Mouse (Mus musculus) bone marrow macrophage, adult 2 months (primary cell): ENCODE data around the gene Zfp526. TPM values are rescaled to one million over a fixed set of nuclear protein-coding genes. Genes with fewer than 3 reads are reported as not detected.

ENCODE experiments used
- H3K27ac ChIP-seq: 2 replicates; pipeline ENCODE4 v1.5.1; 2012; ENCODE audit warnings: low read depth, low read length; ENCODE audit not compliant: insufficient read depth
- H3K4me1 ChIP-seq: 2 replicates; pipeline ENCODE4 v1.6.1; 2012; ENCODE audit warnings: low read length; ENCODE audit not compliant: control insufficient read depth, insufficient read depth
- H3K4me3 ChIP-seq: 2 replicates; pipeline ENCODE4 v1.5.1; 2012; ENCODE audit warnings: mild to moderate bottlenecking, low read length, moderate library complexity; ENCODE audit not compliant: insufficient read depth
- CTCF ChIP-seq: IDR thresholded peaks from 2 replicates; pipeline ENCODE4 v1.5.1; 2012; ENCODE audit warnings: low read depth, mild to moderate bottlenecking, low read length, moderate library complexity
- POLR2A ChIP-seq: IDR thresholded peaks from 2 replicates; pipeline ENCODE4 v1.6.1; 2012; ENCODE audit warnings: mild to moderate bottlenecking, low read depth, low read length, borderline replicate concordance
- polyA plus RNA-seq: library from polyadenylated mRNA; stranded (reverse); fragments of >200 nt; gene quantifications from 2 replicates; pipeline ENCODE4 v1.2.4, GENCODE M21; 2012; ENCODE audit not compliant: missing spikeins, insufficient read depth, insufficient read length

Gene Zfp526
- polyA plus RNA-seq, 1 experiment = 6.4 TPM

- Histone ChIP-seq H3K4me3 (no peak overlapping the region), H3K27ac (no peak overlapping the region), H3K4me1 (peaks cover 7% of the 10 kb centered on the region)
- TF ChIP-seq CTCF (no peak), POLR2A (no peak)
Measured at GRCm38 (mm10) chr7:25240631-25241030, 19.4 kb downstream of the Zfp526 start.

- Histone ChIP-seq H3K4me1 (peaks cover 6% of the 10 kb centered on the region), H3K4me3 (no peak overlapping the region), H3K27ac (no peak overlapping the region)
Measured at GRCm38 (mm10) chr7:25241062-25241461, 19.8 kb downstream of the Zfp526 start.

GRCm38 (mm10) chr7:25243361-25243760, 22.1 kb downstream of the Zfp526 start:
- Histone ChIP-seq H3K4me1 (peaks cover 19% of the 10 kb centered on the region), H3K4me3 (no peak overlapping the region), H3K27ac (no peak overlapping the region)
- no peak for TF ChIP-seq CTCF
- TF ChIP-seq POLR2A = no peak

More at GRCm38 (mm10) chr7:25241062-25241461, 19.8 kb downstream of the Zfp526 start:
- TF ChIP-seq POLR2A (no peak), CTCF (no peak; the same call in 1 of the 2 replicates)

- no peak for TF ChIP-seq CTCF
- no peak for TF ChIP-seq POLR2A
- Histone ChIP-seq H3K4me1 (peaks cover 19% of the 10 kb centered on the region), H3K4me3 (no peak overlapping the region), H3K27ac (no peak overlapping the region)
Measured at GRCm38 (mm10) chr7:25244562-25245369, 23.5 kb downstream of the Zfp526 start.

- Histone ChIP-seq H3K4me1 (peaks cover 22% of the 10 kb centered on the region), H3K27ac (peak overlapping the region; percentile 28), H3K4me3 (peak overlapping the region; percentile 32)
- TF ChIP-seq CTCF = no peak
- TF ChIP-seq POLR2A = no peak
Measured at GRCm38 (mm10) chr7:25246079-25246758, 25.0 kb downstream of the Zfp526 start.

GRCm38 (mm10) chr7:25246759-25247137, 25.5 kb downstream of the Zfp526 start:
- TF ChIP-seq CTCF (no peak), POLR2A (no peak)
- Histone ChIP-seq H3K4me3 (peak overlapping the region; percentile 32), H3K27ac (peak overlapping the region; percentile 28), H3K4me1 (peaks cover 28% of the 10 kb centered on the region)

- peak overlapping the region; percentile 87 for H3K4me3 ChIP-seq
- peaks cover 30% of the 10 kb centered on the region for H3K4me1 ChIP-seq
- TF ChIP-seq CTCF = no peak
- no peak for TF ChIP-seq POLR2A
- peak overlapping the region; percentile 96 for H3K27ac ChIP-seq
Measured at GRCm38 (mm10) chr7:25247498-25247897, 26.3 kb downstream of the Zfp526 start.

- peak overlapping the region; percentile 96 for H3K27ac ChIP-seq
- H3K4me1 ChIP-seq = peaks cover 30% of the 10 kb centered on the region
- peak overlapping the region; percentile 87 for H3K4me3 ChIP-seq
- TF ChIP-seq POLR2A (no peak), CTCF (no peak)
Measured at GRCm38 (mm10) chr7:25248018-25248647, 26.9 kb downstream of the Zfp526 start.

- peak overlapping the region; percentile 96 for H3K27ac ChIP-seq
Measured at GRCm38 (mm10) chr7:25248846-25249313, 27.7 kb downstream of the Zfp526 start.

More at GRCm38 (mm10) chr7:25248846-25249313, 27.7 kb downstream of the Zfp526 start:
- H3K4me3 ChIP-seq = peak overlapping the region; percentile 87
- TF ChIP-seq POLR2A = no peak
- TF ChIP-seq CTCF = no peak
- H3K4me1 ChIP-seq = peaks cover 30% of the 10 kb centered on the region
